Mouse (Mus musculus) urinary bladder, postnatal 25 days (tissue): ENCODE data around the gene Spag9.

Experiments used
- DNase-seq: peaks from one replicate; pipeline ENCODE4 v3.0.0; 2022; ENCODE audit warnings: low spot score

Spag9 gene

GRCm38 (mm10) chr11:94158521-94158920 lies 162.6 kb downstream of the Spag9 start:
- DNase-seq = no peak

- DNase-seq = peak; percentile 44
Measured at GRCm38 (mm10) chr11:94159066-94159880, 163.4 kb downstream of the Spag9 start.

GRCm38 (mm10) chr11:94159911-94160415 lies 164.1 kb downstream of the Spag9 start:
- no peak for DNase-seq

- DNase-seq = peak; percentile 72
Measured at GRCm38 (mm10) chr11:94160443-94161266, 164.8 kb downstream of the Spag9 start.

GRCm38 (mm10) chr11:94161267-94161646 lies 165.4 kb downstream of the Spag9 start:
- peak; percentile 43 for DNase-seq

DNA sequence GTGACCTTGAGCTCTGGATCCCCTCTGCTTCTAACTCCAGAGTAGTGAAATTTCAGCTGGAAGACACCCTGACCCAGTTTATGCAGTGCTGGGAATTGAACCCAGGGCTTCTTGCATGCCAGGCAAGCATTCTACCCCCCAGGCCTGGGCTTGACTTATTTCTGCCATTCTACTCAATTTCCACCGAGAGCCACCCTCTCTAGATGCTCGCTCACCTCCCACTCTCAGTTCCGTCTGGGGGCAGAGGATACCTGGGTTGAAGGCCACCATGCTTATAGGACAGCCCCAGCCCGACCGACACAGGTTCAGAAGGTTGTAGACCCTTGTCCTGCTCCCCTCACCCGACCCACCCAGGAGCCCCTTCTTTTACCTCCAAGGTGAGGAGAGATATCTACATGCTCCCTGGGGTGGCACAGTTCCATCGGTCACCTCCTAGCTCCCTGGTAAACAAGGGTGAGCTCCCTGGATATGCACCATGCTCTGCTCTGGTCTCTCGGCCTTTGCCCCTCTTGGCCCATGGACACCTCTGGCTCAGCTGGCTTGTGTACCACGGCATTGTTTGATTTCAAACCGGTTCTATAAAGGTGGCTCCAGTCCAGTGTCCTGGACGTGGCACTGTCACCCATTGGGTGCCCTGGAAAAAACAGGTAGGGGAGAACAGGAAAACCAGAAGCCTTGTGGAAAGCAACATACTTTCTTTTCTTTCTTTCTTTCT lies 166.1 kb downstream of the Spag9 start:
- peak; percentile 43 for DNase-seq

DNA sequence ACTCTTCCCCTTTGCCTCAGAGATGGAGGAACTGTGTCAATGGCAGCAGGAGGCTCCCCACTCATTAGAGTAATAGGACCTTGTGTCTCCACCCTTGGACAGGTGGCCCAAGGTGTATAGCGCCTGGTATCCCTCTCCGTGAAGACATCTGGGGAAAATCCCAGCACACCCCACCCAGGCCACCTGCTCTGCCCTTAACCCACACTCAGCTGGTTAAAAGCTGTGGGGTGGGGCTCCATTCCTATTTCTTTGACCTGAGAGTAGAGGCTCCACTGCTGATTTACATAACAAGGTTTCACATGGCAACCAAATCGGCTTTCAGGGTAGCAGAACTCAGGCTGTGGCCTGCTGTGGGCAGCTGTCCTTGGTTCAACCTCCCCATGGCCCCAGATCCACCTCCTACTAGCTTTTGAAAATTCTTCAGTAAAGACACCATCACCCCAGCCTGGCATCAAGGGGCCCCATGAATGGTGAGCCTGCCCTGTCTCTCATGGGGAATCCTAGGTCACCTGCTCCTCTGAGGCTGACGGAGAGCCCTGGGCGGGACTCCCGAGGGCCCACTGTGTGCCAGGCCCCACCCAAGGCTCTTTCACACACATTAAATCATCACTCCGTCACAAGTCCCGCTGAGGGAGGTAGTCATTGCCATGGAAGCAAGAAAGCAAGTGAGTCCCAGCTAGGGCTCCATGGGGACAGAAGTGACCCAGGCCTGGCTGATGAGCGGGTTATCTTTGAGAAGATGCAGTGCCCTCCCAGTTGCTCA lies 167.3 kb downstream of the Spag9 start:
- peak; percentile 14 for DNase-seq

- DNase-seq = no peak
Measured at GRCm38 (mm10) chr11:94165745-94166144, 169.9 kb downstream of the Spag9 start.

- no peak for DNase-seq
Measured at GRCm38 (mm10) chr11:94168238-94168637, 172.3 kb downstream of the Spag9 start.

DNA sequence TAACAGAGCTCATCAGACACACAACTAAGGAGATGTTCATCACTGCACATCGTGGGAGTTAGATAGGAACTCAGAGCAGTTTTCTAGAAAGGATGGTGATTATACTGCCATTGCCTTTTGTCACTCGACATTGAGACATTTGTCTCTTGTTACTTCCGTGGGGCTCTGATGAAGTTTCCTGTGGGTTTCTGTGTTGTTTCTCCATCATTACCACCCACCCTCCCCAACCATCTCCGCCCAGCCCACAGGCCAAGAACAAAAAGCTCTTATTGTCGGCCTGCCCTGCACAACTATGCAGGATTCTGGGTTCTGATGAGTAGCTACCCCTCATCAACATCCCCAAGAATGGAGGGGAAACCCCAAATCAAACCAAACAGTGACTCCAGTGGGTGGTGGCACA lies 173.7 kb downstream of the Spag9 start:
- DNase-seq = no peak

DNA sequence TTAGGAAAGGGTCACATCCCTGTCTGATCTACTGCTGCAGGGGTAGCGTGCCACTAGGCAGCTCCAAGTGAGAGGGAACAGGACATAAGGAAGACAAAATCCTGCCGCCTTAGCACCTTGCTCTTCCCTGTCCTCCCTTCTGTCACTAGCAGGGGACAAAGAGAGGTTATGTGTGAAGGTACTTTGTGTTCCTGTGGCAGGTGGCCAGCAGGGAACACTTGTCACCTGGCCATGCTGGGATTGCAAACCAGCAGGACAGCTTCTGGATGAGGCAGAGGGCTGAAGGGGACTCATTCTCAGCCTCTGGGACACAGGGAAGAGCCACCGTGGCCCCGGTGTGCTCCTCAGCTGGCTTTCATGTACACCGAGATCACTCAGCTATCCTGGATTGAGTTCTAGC lies 175.8 kb downstream of the Spag9 start:
- no peak for DNase-seq

DNA sequence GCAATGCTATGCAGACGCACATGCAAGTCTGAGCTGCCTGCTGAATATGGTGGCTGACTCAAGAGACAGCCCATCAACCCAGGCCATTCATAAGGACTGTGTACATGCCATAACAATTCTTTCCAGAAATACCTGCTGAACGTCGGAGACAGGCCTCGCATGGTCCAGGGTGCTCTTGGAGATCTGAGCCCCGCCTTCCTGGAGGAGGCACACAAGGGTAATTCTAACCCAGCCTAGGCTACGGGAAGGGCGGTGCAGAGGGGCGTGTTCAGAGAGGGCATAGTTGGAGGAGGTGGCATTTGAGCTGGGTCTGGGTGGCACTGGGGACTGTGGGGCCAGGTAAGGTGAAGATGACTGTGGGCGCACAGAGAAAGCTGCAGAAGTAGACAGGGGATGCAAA lies 176.3 kb downstream of the Spag9 start:
- DNase-seq = no peak

DNA sequence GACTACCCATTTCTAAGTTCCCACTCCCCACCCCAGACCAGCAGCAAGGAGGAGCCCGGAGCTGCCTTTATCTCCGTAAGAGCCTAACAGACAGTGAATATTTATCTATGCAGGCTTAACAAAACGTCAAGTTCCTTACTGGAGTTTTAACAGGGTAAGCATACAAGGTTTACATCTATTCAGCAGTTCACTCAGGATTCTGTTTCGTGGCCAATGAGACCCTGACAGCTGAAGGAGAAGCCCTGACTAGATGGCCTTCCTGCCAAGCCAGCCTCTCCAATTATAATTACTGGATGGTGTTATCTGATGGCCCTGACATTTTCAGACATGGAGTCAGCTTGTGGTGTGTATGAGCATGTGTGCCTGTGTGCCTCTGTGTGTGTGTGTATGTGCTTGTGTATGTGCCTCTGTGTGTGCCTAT lies 177.8 kb downstream of the Spag9 start:
- no peak for DNase-seq

DNA sequence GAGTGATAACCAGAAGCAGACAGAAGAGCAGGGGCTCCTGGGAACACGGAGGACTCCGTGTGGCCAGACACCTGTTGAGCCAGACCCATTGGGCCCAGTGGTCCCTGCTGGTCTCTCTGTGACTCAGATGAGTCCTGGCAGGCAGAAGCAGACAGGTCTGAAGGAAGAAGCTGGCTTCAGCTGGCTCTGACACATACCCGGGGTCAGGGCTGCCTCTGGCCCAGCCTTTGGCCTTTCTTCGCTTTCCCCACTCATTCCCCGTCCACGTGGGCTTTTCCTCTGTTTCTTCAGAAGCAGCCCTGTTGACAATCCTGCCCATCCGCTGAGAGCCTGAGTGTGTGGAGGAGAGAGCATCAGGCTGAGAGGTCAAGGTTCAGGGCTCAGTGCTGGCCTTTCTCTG lies 179.4 kb downstream of the Spag9 start:
- no peak for DNase-seq
